Mouse (Mus musculus) embryonic facial prominence, embryonic 12.5 days (tissue): ENCODE measurements around the gene Pold1. TPM values are rescaled to one million over a fixed set of nuclear protein-coding genes. Genes with fewer than 3 reads are reported as not detected.

Source experiments
- ATAC-seq: fragments of 200-750 bp; cut with Nextera tagmentation; 2 replicates; pipeline ENCODE4 v1.8.0; 2017; ENCODE audit not compliant: insufficient number of reproducible peaks, insufficient read depth, low FRiP score, low TSS enrichment
- H3K27ac ChIP-seq: fragments of 300-500 bp; sonication (generic); 2 replicates; pipeline ENCODE4 v1.5.1; 2016; ENCODE audit warnings: mild to moderate bottlenecking
- H3K27me3 ChIP-seq: fragments of 300-500 bp; sonication (generic); 2 replicates; pipeline ENCODE4 v1.6.1; 2016; ENCODE audit warnings: mild to moderate bottlenecking, moderate library complexity
- H3K36me3 ChIP-seq: fragments of 300-500 bp; sonication (generic); 2 replicates; pipeline ENCODE4 v1.6.1; 2016; ENCODE audit warnings: mild to moderate bottlenecking
- H3K4me1 ChIP-seq: fragments of 300-500 bp; sonication (generic); 2 replicates; pipeline ENCODE4 v1.6.1; 2016
- H3K4me2 ChIP-seq: fragments of 300-500 bp; sonication (generic); replicated peaks from 2 replicates; pipeline ENCODE4 v1.6.1; 2016; ENCODE audit warnings: mild to moderate bottlenecking, moderate library complexity
- H3K4me3 ChIP-seq: fragments of 300-500 bp; sonication (generic); 2 replicates; pipeline ENCODE4 v1.5.1; 2016; ENCODE audit warnings: mild to moderate bottlenecking
- H3K9ac ChIP-seq: fragments of 300-500 bp; sonication (generic); 2 replicates; pipeline ENCODE4 v1.6.1; 2016; ENCODE audit warnings: mild to moderate bottlenecking, moderate library complexity
- H3K9me3 ChIP-seq: fragments of 300-500 bp; sonication (generic); 2 replicates; pipeline ENCODE4 v1.6.1; 2016; ENCODE audit warnings: mild to moderate bottlenecking, moderate library complexity
- WGBS: fragments of 180-500 bp; shearing (Covaris S2); methylation state at CpG from one replicate; pipeline ENCODE4 v1.1.7; 2016; 5-methylcytosine and 5-hydroxymethylcytosine counted together
- polyA plus RNA-seq: library from polyadenylated mRNA; unstranded; fragments of >200 nt; fragmentation: Nextera tagmentation; extraction: Ambion mirVana; gene quantifications from 2 replicates; pipeline ENCODE4 v1.2.1, GENCODE M21; 2016

Gene Pold1
- polyA plus RNA-seq, 1 experiment from 2014 or later = 125 TPM

DNA sequence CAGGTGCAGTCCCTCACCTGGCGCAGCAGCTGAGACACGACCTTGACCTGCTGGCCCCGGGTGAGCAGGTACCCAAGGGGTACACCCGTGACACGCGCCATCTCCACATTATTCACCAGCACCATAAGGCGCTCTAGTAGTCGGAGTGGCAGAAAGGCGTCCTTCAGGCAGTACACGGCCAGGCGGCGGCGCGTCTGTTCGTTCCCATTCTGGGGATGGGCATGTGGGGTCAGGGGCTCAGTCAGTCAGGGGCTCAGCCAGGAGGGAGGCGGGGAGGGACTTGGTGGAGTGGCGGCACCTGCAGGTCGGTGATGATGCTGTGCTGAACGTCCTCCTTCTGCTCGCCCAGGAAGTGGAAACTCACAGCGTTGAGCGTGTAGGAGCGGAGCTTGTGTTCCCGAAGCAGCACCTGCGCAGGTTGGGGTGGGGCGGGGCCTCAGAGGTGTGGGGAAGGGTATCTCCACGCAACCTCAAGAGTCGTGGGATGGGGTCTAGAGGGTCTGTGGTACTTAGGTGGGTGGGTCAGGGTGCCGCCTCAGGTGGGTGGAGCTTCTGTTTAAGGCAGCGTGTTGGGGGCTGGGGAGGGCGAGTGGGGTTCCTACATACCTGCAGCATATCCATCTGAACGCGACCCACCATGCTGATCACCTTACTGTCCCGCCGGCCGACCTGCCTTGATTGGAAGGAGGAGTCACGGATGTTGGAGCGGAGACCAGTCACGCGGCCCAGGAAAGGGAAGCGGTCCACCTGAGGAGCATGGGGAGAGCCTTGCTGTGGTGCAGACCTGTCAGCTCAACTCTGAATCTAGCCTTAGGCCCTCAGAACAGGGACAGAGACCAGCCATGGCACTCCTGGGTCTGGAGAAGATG lies 9.7 kb downstream of the Pold1 start:
- no peak for ATAC-seq
- H3K4me2 ChIP-seq = no peak overlapping the region
- WGBS = 90% methylated on average over 41 of the region's 41 CpGs

GRCm38 (mm10) chr7:44537496-44537895 lies 11.2 kb downstream of the Pold1 start:
- no peak for ATAC-seq
- Histone ChIP-seq H3K27me3 (no peaks in the 10 kb centered on the region), H3K9ac (no peak overlapping the region), H3K9me3 (no peaks in the 10 kb centered on the region), H3K4me3 (no peak overlapping the region), H3K36me3 (peaks cover 99% of the 10 kb centered on the region), H3K4me1 (no peaks in the 10 kb centered on the region), H3K27ac (no peak overlapping the region), H3K4me2 (no peak overlapping the region)
- WGBS = 93% methylated on average over 13 of the region's 13 CpGs

More for the DNA sequence above, 9.7 kb downstream of the Pold1 start:
- no peaks in the 10 kb centered on the region for H3K27me3 ChIP-seq
- no peak overlapping the region for H3K27ac ChIP-seq
- no peaks in the 10 kb centered on the region for H3K4me1 ChIP-seq
- peaks cover 86% of the 10 kb centered on the region for H3K36me3 ChIP-seq
- H3K9me3 ChIP-seq = no peaks in the 10 kb centered on the region
- no peak overlapping the region for H3K9ac ChIP-seq
- no peak overlapping the region for H3K4me3 ChIP-seq

GRCm38 (mm10) chr7:44537009-44537408 lies 11.6 kb downstream of the Pold1 start:
- ATAC-seq = no peak

DNA sequence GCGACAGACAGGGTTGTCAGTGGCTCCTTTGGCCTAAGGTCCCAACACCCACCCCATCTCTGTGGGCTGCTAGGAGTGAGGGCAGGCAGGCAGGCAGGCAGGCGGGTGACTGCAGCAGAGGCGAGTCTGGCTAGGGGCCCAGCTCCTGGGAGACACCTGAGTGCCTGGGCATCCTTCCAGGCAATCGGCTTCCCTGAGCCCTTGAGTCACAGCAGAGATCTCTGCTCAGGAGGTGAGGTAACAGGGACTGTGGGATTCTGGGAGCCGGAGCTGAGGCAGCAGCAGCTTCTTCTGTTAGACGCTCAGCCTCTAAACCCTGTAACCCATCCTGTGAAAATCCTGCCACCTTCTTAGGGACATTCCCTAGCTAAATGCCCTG lies 12.1 kb downstream of the Pold1 start:
- ATAC-seq = no peak
- Histone ChIP-seq H3K27me3 (no peaks in the 10 kb centered on the region), H3K4me2 (no peak overlapping the region), H3K9ac (no peak overlapping the region), H3K36me3 (peaks cover 93% of the 10 kb centered on the region), H3K4me3 (no peak overlapping the region), H3K9me3 (no peaks in the 10 kb centered on the region), H3K27ac (no peak overlapping the region), H3K4me1 (no peaks in the 10 kb centered on the region)
- WGBS = 91% methylated on average over 6 of the region's 6 CpGs

More at GRCm38 (mm10) chr7:44537009-44537408, 11.6 kb downstream of the Pold1 start:
- no peak overlapping the region for H3K9ac ChIP-seq
- no peaks in the 10 kb centered on the region for H3K4me1 ChIP-seq
- no peak overlapping the region for H3K4me3 ChIP-seq
- no peak overlapping the region for H3K4me2 ChIP-seq
- peaks cover 98% of the 10 kb centered on the region for H3K36me3 ChIP-seq
- 91% methylated on average over 7 of the region's 7 CpGs for WGBS
- no peak overlapping the region for H3K27ac ChIP-seq
- no peaks in the 10 kb centered on the region for H3K27me3 ChIP-seq
- H3K9me3 ChIP-seq = no peaks in the 10 kb centered on the region

- 92% methylated on average over 27 of the region's 27 CpGs for WGBS
- peaks cover 87% of the 10 kb centered on the region for H3K36me3 ChIP-seq
Observed at GRCm38 (mm10) chr7:44535657-44536589, 12.7 kb downstream of the Pold1 start.

GRCm38 (mm10) chr7:44534656-44535441 lies 13.8 kb downstream of the Pold1 start:
- ATAC-seq = no peak
- Histone ChIP-seq H3K4me2 (no peak overlapping the region), H3K4me3 (no peak overlapping the region), H3K36me3 (peaks cover 76% of the 10 kb centered on the region), H3K9ac (no peak overlapping the region), H3K9me3 (no peaks in the 10 kb centered on the region), H3K27me3 (no peaks in the 10 kb centered on the region), H3K4me1 (no peaks in the 10 kb centered on the region), H3K27ac (no peak overlapping the region)
- 85% methylated on average over 19 of the region's 19 CpGs for WGBS

More at GRCm38 (mm10) chr7:44535657-44536589, 12.7 kb downstream of the Pold1 start:
- Histone ChIP-seq H3K9me3 (no peaks in the 10 kb centered on the region), H3K9ac (no peak overlapping the region), H3K27me3 (no peaks in the 10 kb centered on the region), H3K4me1 (no peaks in the 10 kb centered on the region), H3K4me3 (no peak overlapping the region), H3K27ac (no peak overlapping the region), H3K4me2 (no peak overlapping the region)
- ATAC-seq = no peak

DNA sequence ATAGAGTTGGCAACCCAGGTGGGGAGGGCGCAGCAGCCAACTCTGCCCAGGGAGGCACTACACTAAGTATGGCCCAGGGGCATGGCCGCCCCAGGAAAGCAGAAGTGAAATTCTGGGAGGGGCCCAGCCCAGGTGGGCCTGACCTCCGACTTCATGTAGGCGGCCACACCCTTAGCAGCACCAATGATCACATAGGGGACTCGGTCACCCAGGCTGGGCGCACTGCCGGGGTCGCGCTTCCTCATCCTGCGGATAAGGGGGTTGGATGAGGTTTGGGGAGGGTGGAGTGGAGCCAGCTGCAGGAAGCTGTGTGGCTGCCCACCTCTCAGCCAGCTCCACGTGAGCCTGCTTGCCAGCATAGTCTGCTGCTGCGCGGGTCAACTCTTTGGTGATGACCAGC lies 14.4 kb downstream of the Pold1 start:
- H3K4me1 ChIP-seq = no peaks in the 10 kb centered on the region
- H3K4me3 ChIP-seq = no peak overlapping the region
- H3K27ac ChIP-seq = no peak overlapping the region
- no peaks in the 10 kb centered on the region for H3K9me3 ChIP-seq
- no peak overlapping the region for H3K9ac ChIP-seq
- peaks cover 5% of the 10 kb centered on the region; the same call in 1 of the 2 replicates for H3K27me3 ChIP-seq
- ATAC-seq = no peak
- peaks cover 70% of the 10 kb centered on the region for H3K36me3 ChIP-seq
- H3K4me2 ChIP-seq = no peak overlapping the region
- 82% methylated on average over 13 of the region's 13 CpGs for WGBS

DNA sequence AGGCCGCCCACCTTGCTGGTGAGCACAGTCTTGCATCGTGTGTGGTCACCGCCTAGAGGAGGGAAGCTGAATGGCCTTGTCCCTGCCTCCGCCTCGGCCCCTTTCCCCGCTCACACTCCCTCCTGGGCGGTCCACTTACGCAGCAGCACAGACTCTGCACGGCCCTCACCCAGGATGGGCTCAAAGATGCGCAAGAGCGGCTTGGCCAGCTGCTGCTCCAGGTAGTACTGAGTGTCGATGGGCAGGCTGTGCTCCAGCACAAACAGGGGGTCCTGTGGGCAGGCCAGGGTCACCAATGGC lies 15.0 kb downstream of the Pold1 start:
- no peak overlapping the region for H3K9ac ChIP-seq
- ATAC-seq = no peak
- H3K4me3 ChIP-seq = no peak overlapping the region
- H3K9me3 ChIP-seq = no peaks in the 10 kb centered on the region
- H3K4me1 ChIP-seq = no peaks in the 10 kb centered on the region
- WGBS = 78% methylated on average over 12 of the region's 12 CpGs
- H3K27ac ChIP-seq = no peak overlapping the region
- no peak overlapping the region for H3K4me2 ChIP-seq
- peaks cover 65% of the 10 kb centered on the region for H3K36me3 ChIP-seq
- H3K27me3 ChIP-seq = peaks cover 9% of the 10 kb centered on the region

DNA sequence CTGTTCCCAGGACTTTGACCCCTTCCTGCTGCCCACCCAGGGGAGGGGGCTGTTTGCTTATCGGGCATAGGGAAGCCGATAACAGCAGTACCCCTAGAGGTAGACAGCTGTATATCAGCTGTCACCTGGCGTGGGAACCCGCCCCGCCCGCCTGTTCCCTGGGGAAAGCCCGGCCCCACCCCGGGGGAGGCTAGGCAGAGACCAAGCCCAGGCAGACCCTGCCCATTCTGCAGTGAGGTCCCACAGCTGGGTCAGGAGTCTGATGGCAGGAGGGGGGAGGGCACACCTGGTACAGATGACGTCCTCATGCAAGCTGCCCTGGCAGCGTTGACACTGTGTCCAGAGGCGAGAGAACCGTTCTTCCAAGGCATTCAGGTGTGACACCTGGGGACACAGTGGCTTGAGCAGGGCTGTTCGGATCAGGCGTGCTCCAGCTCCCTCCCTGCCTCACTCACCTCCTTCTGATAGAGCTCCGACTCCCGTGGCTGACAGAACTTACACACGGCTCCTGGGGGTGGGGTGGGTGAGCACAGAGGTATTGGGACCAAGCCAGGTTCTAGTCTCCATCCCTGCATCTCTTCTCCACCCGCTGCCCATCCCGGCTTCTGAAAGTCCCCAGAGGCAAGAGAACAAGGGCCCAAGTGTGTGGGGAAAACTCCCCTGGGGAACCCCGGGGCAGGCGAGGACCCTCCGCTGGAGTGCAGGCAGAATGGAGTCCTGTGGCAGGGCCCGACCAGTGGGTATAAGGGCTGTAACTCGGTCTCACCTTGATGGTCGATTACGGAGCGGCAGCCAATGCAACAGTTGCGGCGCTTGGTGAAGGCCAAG lies 15.5 kb downstream of the Pold1 start:
- Histone ChIP-seq H3K27me3 (peaks cover 14% of the 10 kb centered on the region), H3K4me2 (no peak overlapping the region), H3K27ac (no peak overlapping the region), H3K4me1 (no peaks in the 10 kb centered on the region), H3K4me3 (no peak overlapping the region), H3K9ac (0 out of 2 replicates have a peak overlapping the region, but pooled peaks have one; percentile 24), H3K9me3 (no peaks in the 10 kb centered on the region), H3K36me3 (peaks cover 59% of the 10 kb centered on the region)
- no peak for ATAC-seq
- WGBS = 83% methylated on average over 29 of the region's 29 CpGs

DNA sequence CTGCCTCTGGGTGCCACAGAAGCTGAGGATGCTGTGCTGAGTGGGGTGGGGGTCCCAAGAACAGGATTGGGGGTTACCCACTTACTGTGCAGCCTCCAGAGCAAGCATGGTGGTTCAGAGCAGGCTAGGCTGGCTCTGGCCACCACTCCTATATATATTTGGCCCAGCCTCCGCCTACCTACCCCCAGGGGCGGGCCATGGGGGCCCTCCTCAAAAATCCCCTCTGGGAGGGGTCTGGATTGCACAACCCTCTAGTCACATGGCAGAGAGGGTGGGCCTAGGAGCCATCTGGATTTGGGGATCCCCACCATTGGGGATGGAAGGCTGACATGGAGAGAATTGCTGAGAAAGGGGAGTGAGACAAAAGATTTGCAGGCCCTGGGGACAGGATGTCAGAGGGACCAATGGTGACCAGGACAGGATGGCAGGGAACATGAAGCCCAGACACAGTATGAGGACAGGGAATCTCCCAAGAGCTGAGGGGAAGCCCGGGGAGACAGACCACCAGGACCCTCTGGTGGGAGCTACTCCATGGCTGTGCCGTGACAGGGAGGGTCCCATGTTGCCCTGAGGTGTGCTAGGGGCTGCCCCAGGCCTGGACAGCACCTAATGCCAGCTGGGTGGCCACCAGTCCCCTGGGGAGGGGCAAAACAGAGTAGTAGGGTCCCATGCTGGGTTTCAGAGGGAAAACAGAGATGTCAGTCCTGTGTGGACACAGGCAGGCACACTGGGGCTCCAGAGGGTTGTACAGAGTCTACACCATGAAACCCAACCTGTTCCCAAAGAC lies 16.5 kb downstream of the Pold1 start, which contains the start of gene Spib:
Gene Spib (minus strand): TSS at position 126 of the 787 bp plus-strand sequence.
- Histone ChIP-seq H3K9me3 (no peaks in the 10 kb centered on the region), H3K9ac (0 out of 2 replicates have a peak within 1 kb of the TSS, but pooled peaks have one; percentile 24), H3K36me3 (peaks cover 49% of the 10 kb centered on the region), H3K4me1 (0 out of 2 replicates have a peak, but pooled peaks cover 5% of the 10 kb centered on the region), H3K4me2 (no peak within 1 kb of the TSS), H3K27ac (no peak within 1 kb of the TSS), H3K4me3 (no peak within 1 kb of the TSS), H3K27me3 (peaks cover 23% of the 10 kb centered on the region)
- WGBS = 77% methylated on average over 4 of the region's 4 CpGs
- no peak for ATAC-seq
